Mouse (Mus musculus): Measurements from ENCODE around the gene Ppp1r2.
"Not testable (repeated sequence)": the region's sequence is repeated elsewhere in the genome, so short reads cannot be mapped to it uniquely, and the experiment has no call there.

Gene Ppp1r2

GRCm38 (mm10) chr16:31274674-31275460 is at the start of gene Ppp1r2:
Ppp1r2 (minus strand) TSS chr16:31275277.
- DNase-seq (ENCODE audit: low spot score in 2 of 2): peak; percentile 70 to 78

GRCm38 (mm10) chr16:31321501-31321900 is 46.4 kb upstream of the Ppp1r2 start:
- DNase-seq (ENCODE audit: low spot score in 2 of 2): no peak

- no peak for DNase-seq (ENCODE audit: low spot score in 2 of 2)
Observed at GRCm38 (mm10) chr16:31320954-31321353, 45.9 kb upstream of the Ppp1r2 start.

GRCm38 (mm10) chr16:31319723-31320122 is 44.6 kb upstream of the Ppp1r2 start:
- not testable (repeated sequence) for DNase-seq (ENCODE audit: low spot score in 2 of 2)

GRCm38 (mm10) chr16:31319316-31319715 is 44.2 kb upstream of the Ppp1r2 start:
- no peak for DNase-seq (ENCODE audit: low spot score in 2 of 2)

GRCm38 (mm10) chr16:31318418-31318817 is 43.3 kb upstream of the Ppp1r2 start:
- DNase-seq (ENCODE audit: low spot score in 2 of 2): no peak

GRCm38 (mm10) chr16:31316246-31317143 is 41.4 kb upstream of the Ppp1r2 start:
- not testable (repeated sequence) for DNase-seq (ENCODE audit: low spot score in 2 of 2)

GRCm38 (mm10) chr16:31315294-31315693 is 40.2 kb upstream of the Ppp1r2 start:
- DNase-seq (ENCODE audit: low spot score in 2 of 2): no peak

GRCm38 (mm10) chr16:31314497-31315233 is 39.6 kb upstream of the Ppp1r2 start, which contains the start of gene Apod:
Apod (minus strand) TSS chr16:31314808.
- DNase-seq (ENCODE audit: low spot score in 2 of 2): no peak

- DNase-seq (ENCODE audit: low spot score in 2 of 2): no peak
Observed at GRCm38 (mm10) chr16:31313611-31314010, 38.5 kb upstream of the Ppp1r2 start.

GRCm38 (mm10) chr16:31312296-31312695 is 37.2 kb upstream of the Ppp1r2 start:
- peak in 1 of 2 experiments; percentile 22 for DNase-seq (ENCODE audit: low spot score in 2 of 2)

- no peak for DNase-seq (ENCODE audit: low spot score in 2 of 2)
Observed at GRCm38 (mm10) chr16:31305199-31305919, 30.3 kb upstream of the Ppp1r2 start.

GRCm38 (mm10) chr16:31303276-31303675 is 28.2 kb upstream of the Ppp1r2 start:
- DNase-seq (ENCODE audit: low spot score in 2 of 2): no peak

- DNase-seq (ENCODE audit: low spot score in 2 of 2): no peak
Observed at GRCm38 (mm10) chr16:31300883-31301532, 25.9 kb upstream of the Ppp1r2 start.

- DNase-seq (ENCODE audit: low spot score in 2 of 2): no peak
Observed at GRCm38 (mm10) chr16:31300467-31300866, 25.4 kb upstream of the Ppp1r2 start.

- no peak for DNase-seq (ENCODE audit: low spot score in 2 of 2)
Observed at GRCm38 (mm10) chr16:31299960-31300353, 24.9 kb upstream of the Ppp1r2 start.

- no peak for DNase-seq (ENCODE audit: low spot score in 2 of 2)
Observed at GRCm38 (mm10) chr16:31299164-31299959, 24.3 kb upstream of the Ppp1r2 start.

GRCm38 (mm10) chr16:31297113-31297512 is 22.0 kb upstream of the Ppp1r2 start:
- no peak for DNase-seq (ENCODE audit: low spot score in 2 of 2)

- DNase-seq (ENCODE audit: low spot score in 2 of 2): no peak
Observed at GRCm38 (mm10) chr16:31293761-31294160, 18.7 kb upstream of the Ppp1r2 start.
